Mouse (Mus musculus) liver, embryonic 14.5 days (tissue): ENCODE results near the gene Fzd10. TPM values are rescaled to one million over a fixed set of nuclear protein-coding genes. Genes with fewer than 3 reads are reported as not detected.

Experiments used
- ATAC-seq: fragments of 200-750 bp; cut with Nextera tagmentation; 2 replicates; pipeline ENCODE4 v1.8.0; 2017; ENCODE audit warnings: moderate number of reproducible peaks, mild to moderate bottlenecking, moderate library complexity; ENCODE audit not compliant: insufficient read depth
- DNase-seq, 3 experiments: peaks; one replicate each; pipeline ENCODE4 v3.0.0-alpha.2; 2012 to 2013; ENCODE audit warnings: low read depth in 3 of 3, low spot score in 3 of 3
- H3K27ac ChIP-seq: fragments of 300-500 bp; sonication (generic); 2 replicates; pipeline ENCODE4 v1.5.1; 2014; ENCODE audit warnings: moderate library complexity, mild to moderate bottlenecking, control low read depth, inconsistent platforms
- H3K27me3 ChIP-seq: fragments of 300-500 bp; sonication (generic); 2 replicates; pipeline ENCODE4 v1.6.1; 2014; ENCODE audit warnings: mild to moderate bottlenecking, low read length, moderate library complexity; ENCODE audit not compliant: control insufficient read depth, insufficient read depth
- H3K36me3 ChIP-seq: fragments of 300-500 bp; sonication (generic); replicated peaks from 2 replicates; pipeline ENCODE4 v1.6.1; 2014; ENCODE audit warnings: low read depth; ENCODE audit not compliant: control insufficient read depth, insufficient read depth
- H3K4me1 ChIP-seq, 2 experiments: fragments of 200-500 bp in 1 of 2; fragments of 300-500 bp in 1 of 2; sonication (generic) in 1 of 2; replicated peaks; 2 replicates each; pipeline ENCODE4 v1.6.1; 2012 to 2014; ENCODE audit warnings: antibody characterized with exemption in 1 of 2, inconsistent platforms in 1 of 2, low read length in 1 of 2; ENCODE audit not compliant: control insufficient read depth in 2 of 2, insufficient read depth in 2 of 2
- H3K4me2 ChIP-seq: fragments of 300-500 bp; sonication (generic); 2 replicates; pipeline ENCODE4 v1.6.1; 2014; ENCODE audit warnings: low read depth, mild to moderate bottlenecking, control low read depth, moderate library complexity
- H3K4me3 ChIP-seq, 2 experiments: fragments of 200-500 bp in 1 of 2; fragments of 300-500 bp in 1 of 2; sonication (generic) in 1 of 2; 2 replicates each; pipeline ENCODE4 v1.5.1; 2012 to 2014; ENCODE audit warnings: low read depth in 2 of 2, low read length in 2 of 2, mild to moderate bottlenecking in 2 of 2, control low read depth in 1 of 2, inconsistent platforms in 1 of 2, moderate library complexity in 1 of 2; ENCODE audit not compliant: insufficient read depth in 1 of 2
- H3K9ac ChIP-seq: fragments of 300-500 bp; sonication (generic); replicated peaks from 2 replicates; pipeline ENCODE4 v1.6.1; 2014; ENCODE audit warnings: mild to moderate bottlenecking, control low read depth, moderate library complexity
- H3K9me3 ChIP-seq: fragments of 300-500 bp; sonication (generic); 2 replicates; pipeline ENCODE4 v1.6.1; 2016; ENCODE audit warnings: low read length, mixed read lengths; ENCODE audit not compliant: control insufficient read depth
- CTCF ChIP-seq: IDR thresholded peaks from 2 replicates; pipeline ENCODE4 v1.5.1; 2016; ENCODE audit warnings: antibody characterized with exemption, low read depth, control low read depth
- EP300 ChIP-seq: IDR thresholded peaks from 2 replicates; pipeline ENCODE4 v1.6.1; 2016; ENCODE audit warnings: antibody characterized with exemption, low read depth
- WGBS: fragments of 180-500 bp; shearing (Covaris S2); extraction: QIAGEN DNeasy Blood & Tissue Kit; methylation state at CpG from one replicate; pipeline ENCODE4 v1.1.7; 2014; ENCODE audit not compliant: insufficient replicate concordance; 5-methylcytosine and 5-hydroxymethylcytosine counted together
- polyA plus RNA-seq, 2 experiments: library from polyadenylated mRNA; depleted of rRNA in 1 of 2; stranded (reverse) in 1 of 2; unstranded in 1 of 2; fragments of >200 nt; fragmentation: Nextera tagmentation in 1 of 2; extraction: Ambion mirVana in 1 of 2; gene quantifications; 2 replicates each; pipeline versions ENCODE4 v1.2.1 to v1.2.3; 2012 to 2014

Gene Fzd10
- polyA plus RNA-seq, 2 experiments = 0.02 TPM; not detected in 1

GRCm38 (mm10) chr5:128638716-128639115 is 38.1 kb downstream of the Fzd10 start:
- TF ChIP-seq CTCF (no peak), EP300 (no peak)
- Histone ChIP-seq H3K4me2 (no peak overlapping the region), H3K27ac (no peak overlapping the region), H3K9ac (no peak overlapping the region), H3K27me3 (no peaks in the 10 kb centered on the region), H3K9me3 (no peaks in the 10 kb centered on the region), H3K36me3 (no peaks in the 10 kb centered on the region), H3K4me1 (no peaks in the 10 kb centered on the region), H3K4me3 (no peak overlapping the region)
- no peak for DNase-seq
- 26% methylated on average over 9 of the region's 9 CpGs for WGBS
- no peak for ATAC-seq

DNA sequence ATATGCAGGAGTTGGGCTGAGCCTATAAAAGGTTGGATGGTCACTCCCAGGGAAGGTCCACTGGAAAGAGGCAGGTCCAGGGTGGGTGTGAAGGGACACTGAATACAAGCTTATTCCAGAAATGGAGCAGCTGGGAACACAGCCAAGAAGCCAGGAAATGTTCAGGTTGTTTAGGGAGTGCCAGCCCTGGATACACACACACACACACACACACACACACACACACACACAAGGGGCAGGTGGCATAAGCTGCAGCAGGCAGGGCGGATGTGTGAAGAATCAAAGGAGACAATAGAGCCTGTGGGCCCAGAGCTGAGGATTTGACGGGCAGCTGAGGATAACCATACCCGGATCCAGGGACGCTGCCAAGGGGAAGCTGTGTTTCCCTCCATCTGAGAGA is 42.4 kb downstream of the Fzd10 start:
- DNase-seq = no peak

GRCm38 (mm10) chr5:128645720-128646119 is 45.1 kb downstream of the Fzd10 start:
- no peak for TF ChIP-seq EP300
- no peak for TF ChIP-seq CTCF
- Histone ChIP-seq H3K27ac (no peak overlapping the region), H3K4me3 (no peak overlapping the region), H3K4me2 (no peak overlapping the region), H3K36me3 (no peaks in the 10 kb centered on the region), H3K9me3 (no peaks in the 10 kb centered on the region), H3K4me1 (no peaks in the 10 kb centered on the region), H3K9ac (no peak overlapping the region), H3K27me3 (no peaks in the 10 kb centered on the region)
- WGBS = 66% methylated on average over 8 of the region's 8 CpGs
- ATAC-seq = no peak
- DNase-seq = no peak

More for the DNA sequence above, 42.4 kb downstream of the Fzd10 start:
- no peak overlapping the region for H3K4me3 ChIP-seq
- H3K9ac ChIP-seq = no peak overlapping the region
- no peak for ATAC-seq
- no peak overlapping the region for H3K27ac ChIP-seq
- no peak overlapping the region for H3K4me2 ChIP-seq
- no peaks in the 10 kb centered on the region for H3K9me3 ChIP-seq
- H3K4me1 ChIP-seq = no peaks in the 10 kb centered on the region
- 62% methylated on average over 4 of the region's 4 CpGs for WGBS
- no peaks in the 10 kb centered on the region for H3K36me3 ChIP-seq
- H3K27me3 ChIP-seq = no peaks in the 10 kb centered on the region
- no peak for TF ChIP-seq EP300
- TF ChIP-seq CTCF = no peak

- Histone ChIP-seq H3K27ac (no peak overlapping the region), H3K4me2 (no peak overlapping the region), H3K27me3 (no peaks in the 10 kb centered on the region), H3K36me3 (no peaks in the 10 kb centered on the region), H3K9me3 (no peaks in the 10 kb centered on the region), H3K4me1 (no peaks in the 10 kb centered on the region), H3K9ac (no peak overlapping the region), H3K4me3 (no peak overlapping the region)
- no peak for ATAC-seq
- DNase-seq = no peak
- no peak for TF ChIP-seq EP300
- TF ChIP-seq CTCF = no peak
- 55% methylated on average over 5 of the region's 5 CpGs for WGBS
These were observed 45.6 kb downstream of the Fzd10 start for GRCm38 (mm10) chr5:128646286-128646685.

- H3K9ac ChIP-seq = no peak overlapping the region
- no peak overlapping the region for H3K27ac ChIP-seq
- WGBS = 69% methylated on average over 10 of the region's 10 CpGs
- no peaks in the 10 kb centered on the region for H3K27me3 ChIP-seq
- no peaks in the 10 kb centered on the region for H3K9me3 ChIP-seq
- ATAC-seq (no peak), DNase-seq (no peak)
- no peaks in the 10 kb centered on the region for H3K36me3 ChIP-seq
- H3K4me2 ChIP-seq = no peak overlapping the region
- H3K4me3 ChIP-seq = no peak overlapping the region
- H3K4me1 ChIP-seq = no peaks in the 10 kb centered on the region
- TF ChIP-seq EP300 (no peak), CTCF (no peak)
These were observed 46.6 kb downstream of the Fzd10 start for GRCm38 (mm10) chr5:128647221-128647730.
